Comparison of ENCODE assay signal across 8 mouse cellular contexts in genomic region chr12:59039162-59039970, GRCm38 (mm10). TPM values are rescaled to one million over a fixed set of nuclear protein-coding genes. Genes with fewer than 3 reads are reported as not detected.
DNase-seq lines count a peak whose midpoint lies in the region; ATAC-seq and TF ChIP-seq lines count a peak whose summit lies in the region.

No protein-coding gene starts in this region.

- no peak for TF ChIP-seq CTCF in small intestine, adult 2 months (IDR thresholded peaks at IDR 0.05; ENCODE audit: extremely low read depth, insufficient read length, insufficient replicate concordance, low read depth, low read length)
- no peak for TF ChIP-seq CTCF in layer of hippocampus, adult 2 months (conservative IDR thresholded peaks at IDR 0.05)

- TF ChIP-seq POLR2A in small intestine, adult 2 months (IDR thresholded peaks at IDR 0.05; ENCODE audit: low read depth, low read length): no peak

- DNase-seq in forebrain, embryonic 10.5 days (ENCODE audit: extremely low spot score, low spot score): no peak
- no peak for DNase-seq in forebrain, embryonic 14.5 days (ENCODE audit: low spot score)
- no peak for DNase-seq in midbrain, embryonic 10.5 days (ENCODE audit: low spot score)
- DNase-seq in layer of hippocampus, adult 2 months (ENCODE audit: low spot score in 2 of 2): no peak
- no peak for DNase-seq in layer of hippocampus, adult 9-11 months

- no peak overlapping the region for H3K9ac ChIP-seq in forebrain, embryonic 14.5 days (ENCODE audit: low read length)
- no peak overlapping the region for H3K9ac ChIP-seq in midbrain, embryonic 13.5 days (replicated peaks)
- H3K9ac ChIP-seq in intestine, embryonic 16.5 days (ENCODE audit: low read depth, low read length): no peak overlapping the region

- H3K27ac ChIP-seq in forebrain, embryonic 10.5 days: peak overlapping the region; percentile 97
- H3K27ac ChIP-seq in forebrain, embryonic 14.5 days (ENCODE audit: low read depth, low read length): no peak overlapping the region
- peak overlapping the region; percentile 94 for H3K27ac ChIP-seq in midbrain, embryonic 10.5 days (replicated peaks)
- no peak overlapping the region; the same call in 1 of the 2 replicates for H3K27ac ChIP-seq in midbrain, embryonic 13.5 days
- H3K27ac ChIP-seq in intestine, embryonic 16.5 days (ENCODE audit: low read length): peak overlapping the region; percentile 86
- peak overlapping the region; percentile 71 for H3K27ac ChIP-seq in small intestine, adult 2 months (ENCODE audit: insufficient read depth, low read depth, low read length)
- no peak overlapping the region; the same call in 1 of the 2 replicates for H3K27ac ChIP-seq in layer of hippocampus, adult 2 months

- ATAC-seq in forebrain, embryonic 14.5 days: no peak; the same call in 1 of the 2 replicates
- ATAC-seq in midbrain, embryonic 13.5 days: no peak
- no peak for ATAC-seq in intestine, embryonic 16.5 days

- H3K9me3 ChIP-seq in forebrain, embryonic 10.5 days: no peaks in the 10 kb centered on the region
- no peaks in the 10 kb centered on the region for H3K9me3 ChIP-seq in forebrain, embryonic 14.5 days (replicated peaks; ENCODE audit: control insufficient read depth, low read length)
- no peaks in the 10 kb centered on the region for H3K9me3 ChIP-seq in midbrain, embryonic 10.5 days (replicated peaks)
- H3K9me3 ChIP-seq in midbrain, embryonic 13.5 days: no peaks in the 10 kb centered on the region
- no peaks in the 10 kb centered on the region for H3K9me3 ChIP-seq in intestine, embryonic 16.5 days (ENCODE audit: control insufficient read depth, low read length)

- H3K4me3 ChIP-seq in forebrain, embryonic 10.5 days: peak overlapping the region; percentile 36
- H3K4me3 ChIP-seq in forebrain, embryonic 14.5 days (ENCODE audit: low read depth, low read length): no peak overlapping the region
- peak overlapping the region; percentile 43 for H3K4me3 ChIP-seq in midbrain, embryonic 10.5 days
- H3K4me3 ChIP-seq in midbrain, embryonic 13.5 days (replicated peaks): no peak overlapping the region
- H3K4me3 ChIP-seq in intestine, embryonic 16.5 days (ENCODE audit: low read length): 0 out of 2 replicates have a peak overlapping the region, but pooled peaks have one; percentile 18
- no peak overlapping the region for H3K4me3 ChIP-seq in small intestine, adult 2 months (ENCODE audit: low read depth, low read length)
- no peak overlapping the region for H3K4me3 ChIP-seq in layer of hippocampus, adult 2 months

- H3K4me1 ChIP-seq in forebrain, embryonic 10.5 days: peaks cover 7% of the 10 kb centered on the region
- H3K4me1 ChIP-seq in forebrain, embryonic 14.5 days (ENCODE audit: control insufficient read depth, insufficient read depth, low read length): no peaks in the 10 kb centered on the region; the same call in 1 of the 2 replicates
- H3K4me1 ChIP-seq in midbrain, embryonic 10.5 days: peaks cover 3% of the 10 kb centered on the region; the same call in 1 of the 2 replicates
- H3K4me1 ChIP-seq in midbrain, embryonic 13.5 days (replicated peaks): peaks cover 6% of the 10 kb centered on the region
- H3K4me1 ChIP-seq in intestine, embryonic 16.5 days (ENCODE audit: control insufficient read depth, insufficient read depth, low read length): peaks cover 3% of the 10 kb centered on the region; the same call in 1 of the 2 replicates
- H3K4me1 ChIP-seq in small intestine, adult 2 months (ENCODE audit: control insufficient read depth, insufficient read depth, insufficient read length, low read length): no peaks in the 10 kb centered on the region

- no peaks in the 10 kb centered on the region for H3K27me3 ChIP-seq in forebrain, embryonic 10.5 days (ENCODE audit: poor library complexity, severe bottlenecking)
- no peaks in the 10 kb centered on the region for H3K27me3 ChIP-seq in forebrain, embryonic 14.5 days (replicated peaks; ENCODE audit: control insufficient read depth, insufficient read depth, low read length)
- no peaks in the 10 kb centered on the region for H3K27me3 ChIP-seq in midbrain, embryonic 10.5 days (ENCODE audit: low read depth, poor library complexity, severe bottlenecking)
- H3K27me3 ChIP-seq in midbrain, embryonic 13.5 days: no peaks in the 10 kb centered on the region
- no peaks in the 10 kb centered on the region for H3K27me3 ChIP-seq in intestine, embryonic 16.5 days (replicated peaks; ENCODE audit: control insufficient read depth, insufficient read depth, low read length)
- no peaks in the 10 kb centered on the region for H3K27me3 ChIP-seq in small intestine, adult 2 months (ENCODE audit: control insufficient read depth, insufficient read depth, low read length)

- peaks cover 29% of the 10 kb centered on the region for H3K36me3 ChIP-seq in forebrain, embryonic 10.5 days (replicated peaks)
- H3K36me3 ChIP-seq in forebrain, embryonic 14.5 days (ENCODE audit: control insufficient read depth, insufficient read depth, low read length): peaks cover 20% of the 10 kb centered on the region
- peaks cover 29% of the 10 kb centered on the region for H3K36me3 ChIP-seq in midbrain, embryonic 10.5 days
- H3K36me3 ChIP-seq in midbrain, embryonic 13.5 days: peaks cover 27% of the 10 kb centered on the region
- H3K36me3 ChIP-seq in intestine, embryonic 16.5 days (ENCODE audit: control insufficient read depth, insufficient read depth, low read length): peaks cover 6% of the 10 kb centered on the region
- H3K36me3 ChIP-seq in small intestine, adult 2 months (ENCODE audit: control insufficient read depth, insufficient read depth, low read length): peaks cover 19% of the 10 kb centered on the region

- WGBS in forebrain, embryonic 10.5 days: 69% methylated on average over 10 of the region's 10 CpGs
- WGBS in forebrain, embryonic 14.5 days: 66% methylated on average over 10 of the region's 10 CpGs
- 68% methylated on average over 10 of the region's 10 CpGs for WGBS in midbrain, embryonic 10.5 days
- 69% methylated on average over 10 of the region's 10 CpGs for WGBS in midbrain, embryonic 13.5 days
- 70% methylated on average over 10 of the region's 10 CpGs for WGBS in intestine, embryonic 16.5 days
- 70% methylated on average over 10 of the region's 10 CpGs for WGBS in small intestine, adult 2 months

- no peak overlapping the region for H3K4me2 ChIP-seq in forebrain, embryonic 14.5 days (ENCODE audit: low read length)
- no peak overlapping the region for H3K4me2 ChIP-seq in midbrain, embryonic 13.5 days (replicated peaks)
- peak overlapping the region; percentile 35; the same call in 1 of the 2 replicates for H3K4me2 ChIP-seq in intestine, embryonic 16.5 days (ENCODE audit: low read depth, low read length)

RNA-seq across cellular contexts. Expression of gene Trappc6b, which starts 21.9 kb away (rescaled TPM):
- 65.5 and 66.3 TPM in 2 replicates for polyA plus RNA-seq in forebrain, embryonic 10.5 days (2016; fragmentation: Nextera tagmentation; extraction: Ambion mirVana)
- polyA plus RNA-seq in forebrain, embryonic 14.5 days (2014; fragmentation: Nextera tagmentation; extraction: Ambion mirVana): 92.8 and 99.7 TPM in 2 replicates
- polyA plus RNA-seq in midbrain, embryonic 10.5 days (2016; fragmentation: Nextera tagmentation; extraction: Ambion mirVana): 71.4 and 81.9 TPM in 2 replicates
- polyA plus RNA-seq in midbrain, embryonic 13.5 days (2015; fragmentation: Nextera tagmentation; extraction: Ambion mirVana): 146 and 161 TPM in 2 replicates
- 77.0 and 85.9 TPM in 2 replicates for polyA plus RNA-seq in intestine, embryonic 16.5 days (2015; fragmentation: Nextera tagmentation; extraction: Ambion mirVana)
- polyA plus RNA-seq in small intestine, adult 2 months (2012; rRNA removed): 30.0 and 56.7 TPM in 2 replicates
- 100 to 1,000 TPM; 104 to 108 TPM for total RNA-seq in layer of hippocampus, adult 2 months (2021)

RNA-seq across cellular contexts. Expression of gene Gemin2, which starts 26.2 kb away (rescaled TPM):
- polyA plus RNA-seq in forebrain, embryonic 10.5 days (2016; fragmentation: Nextera tagmentation; extraction: Ambion mirVana): 42.3 and 42.8 TPM in 2 replicates
- polyA plus RNA-seq in forebrain, embryonic 14.5 days (2014; fragmentation: Nextera tagmentation; extraction: Ambion mirVana): 11.8 and 13.5 TPM in 2 replicates
- polyA plus RNA-seq in midbrain, embryonic 10.5 days (2016; fragmentation: Nextera tagmentation; extraction: Ambion mirVana): 35.8 and 36.8 TPM in 2 replicates
- polyA plus RNA-seq in midbrain, embryonic 13.5 days (2015; fragmentation: Nextera tagmentation; extraction: Ambion mirVana): 17.9 and 18.2 TPM in 2 replicates
- polyA plus RNA-seq in intestine, embryonic 16.5 days (2015; fragmentation: Nextera tagmentation; extraction: Ambion mirVana): 17.6 and 20.3 TPM in 2 replicates
- 0.74 and 1.1 TPM in 2 replicates for polyA plus RNA-seq in small intestine, adult 2 months (2012; rRNA removed)
- 10 to 100 TPM in 1 of 2 experiments, 1 to 10 TPM in 1; 9.2 to 10.9 TPM for total RNA-seq in layer of hippocampus, adult 2 months (2021)

RNA-seq across cellular contexts. Expression of gene Pnn, which starts 27.3 kb away (rescaled TPM):
- polyA plus RNA-seq in forebrain, embryonic 10.5 days (2016; fragmentation: Nextera tagmentation; extraction: Ambion mirVana): 122 and 133 TPM in 2 replicates
- polyA plus RNA-seq in forebrain, embryonic 14.5 days (2014; fragmentation: Nextera tagmentation; extraction: Ambion mirVana): 49.7 and 56.2 TPM in 2 replicates
- 112 and 114 TPM in 2 replicates for polyA plus RNA-seq in midbrain, embryonic 10.5 days (2016; fragmentation: Nextera tagmentation; extraction: Ambion mirVana)
- polyA plus RNA-seq in midbrain, embryonic 13.5 days (2015; fragmentation: Nextera tagmentation; extraction: Ambion mirVana): 109 and 120 TPM in 2 replicates
- 60.5 and 66.7 TPM in 2 replicates for polyA plus RNA-seq in intestine, embryonic 16.5 days (2015; fragmentation: Nextera tagmentation; extraction: Ambion mirVana)
- 5.2 and 8.9 TPM in 2 replicates for polyA plus RNA-seq in small intestine, adult 2 months (2012; rRNA removed)
- 10 to 100 TPM; 58.7 to 78.3 TPM for total RNA-seq in layer of hippocampus, adult 2 months (2021)

RNA-seq across cellular contexts. Expression of gene Sec23a, which starts 27.5 kb away (rescaled TPM):
- polyA plus RNA-seq in forebrain, embryonic 10.5 days (2016; fragmentation: Nextera tagmentation; extraction: Ambion mirVana): 54.7 and 56.3 TPM in 2 replicates
- polyA plus RNA-seq in forebrain, embryonic 14.5 days (2014; fragmentation: Nextera tagmentation; extraction: Ambion mirVana): 109 and 130 TPM in 2 replicates
- 62.2 and 71.7 TPM in 2 replicates for polyA plus RNA-seq in midbrain, embryonic 10.5 days (2016; fragmentation: Nextera tagmentation; extraction: Ambion mirVana)
- 104 and 107 TPM in 2 replicates for polyA plus RNA-seq in midbrain, embryonic 13.5 days (2015; fragmentation: Nextera tagmentation; extraction: Ambion mirVana)
- polyA plus RNA-seq in intestine, embryonic 16.5 days (2015; fragmentation: Nextera tagmentation; extraction: Ambion mirVana): 90.5 and 110 TPM in 2 replicates
- polyA plus RNA-seq in small intestine, adult 2 months (2012; rRNA removed): 9.7 and 26.3 TPM in 2 replicates
- 10 to 100 TPM; 96.2 to 97.7 TPM for total RNA-seq in layer of hippocampus, adult 2 months (2021)

RNA-seq across cellular contexts. Expression of gene Mia2, which starts 56.2 kb away (rescaled TPM):
- 43.8 and 46.3 TPM in 2 replicates for polyA plus RNA-seq in forebrain, embryonic 10.5 days (2016; fragmentation: Nextera tagmentation; extraction: Ambion mirVana)
- 32.3 and 33.8 TPM in 2 replicates for polyA plus RNA-seq in forebrain, embryonic 14.5 days (2014; fragmentation: Nextera tagmentation; extraction: Ambion mirVana)
- 39.2 and 40.4 TPM in 2 replicates for polyA plus RNA-seq in midbrain, embryonic 10.5 days (2016; fragmentation: Nextera tagmentation; extraction: Ambion mirVana)
- polyA plus RNA-seq in midbrain, embryonic 13.5 days (2015; fragmentation: Nextera tagmentation; extraction: Ambion mirVana): 38.4 and 40.0 TPM in 2 replicates
- polyA plus RNA-seq in intestine, embryonic 16.5 days (2015; fragmentation: Nextera tagmentation; extraction: Ambion mirVana): 88.2 and 96.6 TPM in 2 replicates
- polyA plus RNA-seq in small intestine, adult 2 months (2012; rRNA removed): 21.9 and 37.8 TPM in 2 replicates
- 10 to 100 TPM; 47.3 to 52.6 TPM for total RNA-seq in layer of hippocampus, adult 2 months (2021)

Comparison
In these comparisons a context has a peak if more than half of its experiments do, and no peak if none do; other contexts are left out.
1. H3K27ac ChIP-seq: peak in forebrain, embryonic 10.5 days (single experiment), midbrain, embryonic 10.5 days (single experiment), intestine, embryonic 16.5 days (single experiment) and small intestine, adult 2 months (single experiment); none in forebrain, embryonic 14.5 days (single experiment), midbrain, embryonic 13.5 days (single experiment) and layer of hippocampus, adult 2 months (single experiment).
2. H3K4me3 ChIP-seq: peak in forebrain, embryonic 10.5 days (single experiment), midbrain, embryonic 10.5 days (single experiment) and intestine, embryonic 16.5 days (single experiment); none in forebrain, embryonic 14.5 days (single experiment), midbrain, embryonic 13.5 days (single experiment), small intestine, adult 2 months (single experiment) and layer of hippocampus, adult 2 months (single experiment).